Mouse (Mus musculus) heart, adult 9 months (tissue): ENCODE measurements at regions not wholly inside any gene's neighbourhood (a gene's known extent, or its start where the extent isn't known, plus 50 kb on each side); places are given as distances from the start of the nearest gene placed in this dataset.

Source experiments
- DNase-seq, 2 experiments: peaks; one replicate each; pipeline ENCODE4 v3.0.0; 2022; ENCODE audit warnings: low spot score in 2 of 2

- no peak for DNase-seq
Observed at GRCm38 (mm10) chrX:68056026-68056425, 134.8 kb upstream of the 4933436I01Rik start.

- peak in 1 of 2 experiments; percentile 0 for DNase-seq
Observed at GRCm38 (mm10) chrX:68043990-68044740, 122.9 kb upstream of the 4933436I01Rik start.
